Mouse (Mus musculus) bone marrow, adult 2 months (tissue): ENCODE results near the gene Adcy3. TPM values are rescaled to one million over a fixed set of nuclear protein-coding genes. Genes with fewer than 3 reads are reported as not detected.

Experiments used
- H3K27ac ChIP-seq: fragments of 200-500 bp; 2 replicates; pipeline ENCODE4 v1.5.1; 2012; ENCODE audit warnings: low read depth, mild to moderate bottlenecking, control low read depth, inconsistent platforms, low read length; ENCODE audit not compliant: control insufficient read depth, poor library complexity, insufficient read depth
- H3K4me1 ChIP-seq: fragments of 200-500 bp; 2 replicates; pipeline ENCODE4 v1.6.1; 2011; ENCODE audit warnings: low read length; ENCODE audit not compliant: control insufficient read depth, insufficient read depth
- H3K4me3 ChIP-seq: fragments of 200-500 bp; replicated peaks from 2 replicates; pipeline ENCODE3; 2011; ENCODE audit warnings: mild to moderate bottlenecking, low read depth, low read length, control low read depth; ENCODE audit not compliant: control insufficient read depth
- CTCF ChIP-seq: fragments of 200-500 bp; IDR thresholded peaks from 2 replicates; pipeline ENCODE4 v1.5.1; 2011; ENCODE audit warnings: low read length, control low read depth; ENCODE audit not compliant: control insufficient read depth, insufficient read depth
- POLR2A ChIP-seq: fragments of 200-500 bp; IDR thresholded peaks from 2 replicates; pipeline ENCODE4 v1.6.1; 2011; ENCODE audit warnings: low read depth, mild to moderate bottlenecking, control low read depth, low read length, borderline replicate concordance; ENCODE audit not compliant: control insufficient read depth
- WGBS: fragments of 180-500 bp; shearing (Covaris S2); methylation state at CpG from one replicate; pipeline ENCODE4 v1.1.7; 2018; 5-methylcytosine and 5-hydroxymethylcytosine counted together
- polyA plus RNA-seq: library from polyadenylated mRNA; stranded (reverse); fragments of >200 nt; gene quantifications from 2 replicates; pipeline ENCODE4 v1.2.4, GENCODE M21; 2011; ENCODE audit warnings: low replicate concordance; ENCODE audit not compliant: missing spikeins, insufficient read depth, insufficient read length

Gene Adcy3
- polyA plus RNA-seq, 1 experiment = 4.3 TPM

GRCm38 (mm10) chr12:4243805-4244204 lies 110.9 kb downstream of the Adcy3 start:
- Histone ChIP-seq H3K27ac (no peak overlapping the region), H3K4me1 (no peaks in the 10 kb centered on the region), H3K4me3 (no peak overlapping the region)
- WGBS = 71% methylated on average over 2 of the region's 2 CpGs
- TF ChIP-seq POLR2A (no peak), CTCF (no peak)

GRCm38 (mm10) chr12:4245742-4246141 lies 112.8 kb downstream of the Adcy3 start:
- no peak overlapping the region for H3K4me3 ChIP-seq
- H3K27ac ChIP-seq = no peak overlapping the region
- WGBS = 82% methylated on average over 10 of the region's 10 CpGs
- no peak for TF ChIP-seq CTCF
- TF ChIP-seq POLR2A = no peak
- H3K4me1 ChIP-seq = no peaks in the 10 kb centered on the region

- TF ChIP-seq CTCF (no peak), POLR2A (no peak)
- no peak overlapping the region for H3K4me3 ChIP-seq
- no peak overlapping the region for H3K27ac ChIP-seq
- WGBS = 85% methylated on average over 6 of the region's 6 CpGs
- no peaks in the 10 kb centered on the region for H3K4me1 ChIP-seq
These were observed 116.9 kb downstream of the Adcy3 start for GRCm38 (mm10) chr12:4249786-4250185.

- H3K4me1 ChIP-seq = no peaks in the 10 kb centered on the region
- no peak overlapping the region for H3K27ac ChIP-seq
- H3K4me3 ChIP-seq = no peak overlapping the region
- TF ChIP-seq CTCF = no peak
- TF ChIP-seq POLR2A = no peak
- 75% methylated on average over 16 of the region's 16 CpGs for WGBS
These were observed 120.1 kb downstream of the Adcy3 start for GRCm38 (mm10) chr12:4252742-4253655.

Other genes starting within 250 kb of the Adcy3 start
- 1.3 TPM in 1 of 2 replicates, not detected in the other for gene Pomc, start 178.2 kb upstream of the Adcy3 start, polyA plus RNA-seq
- 0.16 and 0.25 TPM in 2 replicates for gene Efr3b, start 94.2 kb upstream of the Adcy3 start, polyA plus RNA-seq
- gene Dnajc27, start 50.5 kb upstream of the Adcy3 start, polyA plus RNA-seq = 1.2 and 1.5 TPM in 2 replicates
- 3.0 and 5.4 TPM in 2 replicates for gene Ptrhd1, start 100.9 kb downstream of the Adcy3 start, polyA plus RNA-seq
- 9.2 and 14.9 TPM in 2 replicates for gene Cenpo, start 101.2 kb downstream of the Adcy3 start, polyA plus RNA-seq